In the genomic region with DNA sequence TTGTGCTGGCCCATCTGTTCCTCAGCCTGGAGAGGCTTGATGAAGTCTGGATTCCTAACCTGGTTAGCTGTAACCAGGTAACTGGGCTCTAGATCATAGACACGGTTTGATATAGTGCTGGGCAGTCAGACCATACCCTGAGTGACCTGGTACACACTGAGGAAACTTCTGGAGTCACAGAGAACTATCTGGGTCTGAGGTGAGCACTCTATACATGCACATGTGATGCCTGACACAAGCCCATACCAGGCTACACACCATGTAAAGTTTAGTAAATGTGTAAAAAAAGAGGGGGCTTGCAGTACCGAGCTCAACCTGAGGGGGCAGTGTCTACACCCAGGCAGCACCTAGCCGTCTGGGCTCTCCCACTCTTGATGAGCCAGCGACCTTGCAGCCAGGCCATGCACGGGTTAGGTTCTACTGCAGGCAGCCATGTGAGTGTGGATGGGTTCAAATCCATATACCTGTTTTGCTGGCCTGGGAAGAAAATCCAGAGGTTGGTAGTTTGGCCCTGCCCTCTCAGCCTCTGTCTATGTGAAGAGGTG, we compare ENCODE assay signal across 8 mouse cellular contexts.
DNase-seq lines count a peak whose midpoint lies in the region.

No protein-coding gene starts in this region.

- H3K36me3 ChIP-seq in embryonic facial prominence, embryonic 10.5 days (replicated peaks): peaks cover 46% of the 10 kb centered on the region
- peaks cover 47% of the 10 kb centered on the region for H3K36me3 ChIP-seq in limb, embryonic 10.5 days

- peak; percentile 56 to 66 for DNase-seq in right cerebral cortex, adult 2 months (ENCODE audit: low spot score in 2 of 2)
- no peak for DNase-seq in right cerebral cortex, postnatal 25 days
- DNase-seq in adrenal gland, postnatal 36 days: peak; percentile 72 to 78
- peak; percentile 83 for DNase-seq in embryonic facial prominence, embryonic 10.5 days (ENCODE audit: low spot score)
- DNase-seq in induced T-regulatory cell, adult 2 months (ENCODE audit: low read depth): peak; percentile 63
- peak; percentile 83 for DNase-seq in limb, embryonic 10.5 days (ENCODE audit: low spot score)
- DNase-seq in naive thymus-derived CD4-positive, alpha-beta T cell, adult 2 months (ENCODE audit: low read depth): peak; percentile 72
- DNase-seq in thymus, postnatal 36 days: peak; percentile 50 to 64

- no peaks in the 10 kb centered on the region for H3K27me3 ChIP-seq in embryonic facial prominence, embryonic 10.5 days (replicated peaks; ENCODE audit: low read depth, poor library complexity, severe bottlenecking)
- peaks cover 9% of the 10 kb centered on the region; the same call in 1 of the 2 replicates for H3K27me3 ChIP-seq in limb, embryonic 10.5 days (ENCODE audit: low read depth, poor library complexity, severe bottlenecking)

- peaks cover 3% of the 10 kb centered on the region; the same call in 1 of the 2 replicates for H3K9me3 ChIP-seq in embryonic facial prominence, embryonic 10.5 days
- H3K9me3 ChIP-seq in limb, embryonic 10.5 days (replicated peaks): no peaks in the 10 kb centered on the region

- peaks cover 32% of the 10 kb centered on the region for H3K4me1 ChIP-seq in embryonic facial prominence, embryonic 10.5 days
- H3K4me1 ChIP-seq in limb, embryonic 10.5 days: peaks cover 32% of the 10 kb centered on the region

- H3K27ac ChIP-seq in embryonic facial prominence, embryonic 10.5 days (replicated peaks): no peak overlapping the region
- no peak overlapping the region for H3K27ac ChIP-seq in limb, embryonic 10.5 days

- no peak overlapping the region for H3K4me3 ChIP-seq in embryonic facial prominence, embryonic 10.5 days
- no peak overlapping the region for H3K4me3 ChIP-seq in limb, embryonic 10.5 days

- WGBS in embryonic facial prominence, embryonic 10.5 days: 20% methylated on average over 5 of the region's 5 CpGs
- 23% methylated on average over 5 of the region's 5 CpGs for WGBS in limb, embryonic 10.5 days
